Mouse (Mus musculus) urinary bladder, adult 2 months (tissue): ENCODE measurements around the gene Ifna16. TPM values are rescaled to one million over a fixed set of nuclear protein-coding genes. Genes with fewer than 3 reads are reported as not detected.

Experiments used
- DNase-seq: peaks from one replicate; pipeline ENCODE4 v3.0.0; 2022; ENCODE audit warnings: low spot score
- polyA plus RNA-seq: library from polyadenylated mRNA; depleted of rRNA; stranded (reverse); fragments of >200 nt; gene quantifications from 2 replicates; pipeline ENCODE4 v1.2.3, GENCODE M21; 2012; rRNA removed

Ifna16 gene
- polyA plus RNA-seq, 1 experiment = not detected

DNA sequence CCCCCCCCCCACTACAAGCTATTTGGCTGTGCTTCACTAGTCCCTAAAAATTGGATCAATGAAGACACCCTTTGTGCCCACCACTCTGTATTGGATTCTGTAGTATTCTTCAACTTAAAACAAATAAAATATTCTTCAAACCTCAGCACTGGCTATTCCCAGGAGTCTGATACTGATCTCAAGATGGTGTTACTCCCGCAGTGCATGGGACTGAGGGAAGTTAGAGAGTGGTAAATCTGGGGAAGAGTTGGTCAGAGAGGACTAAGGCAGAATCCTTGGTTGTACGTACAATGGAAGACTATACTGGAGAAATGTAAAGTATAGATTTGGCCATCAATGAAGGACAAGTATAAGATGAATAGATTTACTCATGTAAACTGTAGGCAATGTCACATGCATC lies 34.2 kb downstream of the Ifna16 start:
- no peak for DNase-seq

DNA sequence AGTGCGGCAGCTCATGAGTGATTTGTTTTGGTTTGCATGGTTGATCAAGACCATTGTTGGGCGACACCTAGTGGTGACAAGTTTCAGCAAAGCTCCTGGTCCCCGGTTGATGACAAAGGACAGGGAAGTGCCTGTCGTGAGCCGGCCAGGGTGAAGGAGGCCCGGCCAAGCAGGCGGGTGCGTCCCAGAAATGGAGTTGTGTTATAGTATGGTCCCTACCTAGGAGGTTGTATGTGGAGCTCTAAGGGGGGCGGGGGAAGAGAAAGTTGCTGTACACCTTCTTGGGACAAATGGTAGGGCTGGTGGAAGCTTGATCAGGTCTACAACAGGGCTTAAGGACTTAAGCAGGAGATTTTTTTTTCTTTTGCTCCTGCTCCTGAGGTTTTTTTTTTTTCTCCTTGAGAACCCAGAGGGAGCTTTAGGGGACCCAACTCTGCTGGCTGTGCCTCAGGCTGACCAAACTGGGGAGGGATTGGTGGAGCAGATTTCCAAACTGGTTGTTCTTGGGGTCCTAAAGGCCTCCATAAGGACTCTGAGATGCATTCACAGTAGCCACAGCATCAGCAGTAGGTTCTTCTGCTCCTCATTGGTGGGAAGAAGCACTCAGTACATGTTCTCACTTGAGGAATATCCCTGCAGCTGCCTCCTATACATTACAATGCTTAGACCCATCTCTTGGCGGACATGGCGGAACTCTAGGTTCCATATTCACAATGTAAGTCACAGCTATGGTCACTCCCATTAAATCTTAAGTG lies 35.5 kb downstream of the Ifna16 start:
- peak; percentile 85 for DNase-seq

DNA sequence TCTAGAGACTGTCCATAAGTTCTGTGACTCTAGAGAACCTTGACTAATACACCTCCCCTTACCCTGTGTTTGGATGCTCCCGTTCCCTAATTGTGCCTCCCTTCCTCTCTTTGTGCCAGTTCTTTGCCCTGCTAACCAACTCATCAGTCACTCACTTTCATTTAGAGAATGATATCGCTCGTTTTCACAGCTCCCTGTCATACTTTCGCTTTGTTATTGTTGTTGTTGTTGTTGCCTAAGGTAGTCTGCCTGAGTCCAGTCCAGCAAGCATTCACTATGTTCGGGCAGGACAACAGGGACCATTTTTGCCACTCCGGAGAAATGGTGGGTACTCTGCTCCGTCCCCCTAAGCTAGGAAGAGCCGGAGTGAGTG lies 36.0 kb downstream of the Ifna16 start:
- DNase-seq = no peak

DNA sequence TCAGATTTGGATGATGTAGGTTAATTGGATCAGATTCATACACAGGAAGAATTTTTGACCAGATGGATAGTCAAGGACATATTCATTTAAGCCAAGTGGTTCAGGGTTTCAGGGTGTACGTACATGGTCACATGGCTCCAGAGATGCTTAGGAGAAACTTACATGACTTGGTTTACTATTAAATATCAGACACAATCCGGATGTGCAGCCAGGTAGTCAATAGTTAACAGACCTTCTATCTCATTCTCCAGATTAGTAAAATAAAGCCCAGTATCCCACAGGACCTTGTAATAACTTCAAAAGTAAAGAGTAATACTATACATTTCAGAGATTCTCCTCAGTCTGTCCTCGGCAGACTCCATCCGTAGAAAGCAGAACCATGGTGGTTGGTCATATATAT lies 42.4 kb downstream of the Ifna16 start, which contains the start of gene C87499:
TSS of gene C87499 (minus strand) at position 101 of the 400 bp plus-strand sequence.
- DNase-seq = no peak

Other genes with a start within 250 kb of the Ifna16 start
- 13.1 and 15.5 TPM in 2 replicates for gene Hacd4, start 238.0 kb downstream of the Ifna16 start, polyA plus RNA-seq
- not detected in 2 replicates for gene Ifnb1, start 154.2 kb downstream of the Ifna16 start, polyA plus RNA-seq
- gene Ifna15, start 118.7 kb downstream of the Ifna16 start, polyA plus RNA-seq = not detected in 2 replicates
- not detected in 2 replicates for gene Ifna14, start 105.1 kb downstream of the Ifna16 start, polyA plus RNA-seq
- gene Ifna9, start 84.5 kb downstream of the Ifna16 start, polyA plus RNA-seq = not detected in 2 replicates
- gene Ifna12, start 73.5 kb downstream of the Ifna16 start, polyA plus RNA-seq = not detected in 2 replicates
- not detected in 2 replicates for gene C87499, start 42.5 kb downstream of the Ifna16 start, polyA plus RNA-seq
- not detected in 2 replicates for gene Ifna13, start 32.5 kb downstream of the Ifna16 start, polyA plus RNA-seq
- gene Ifna2, start 7.0 kb upstream of the Ifna16 start, polyA plus RNA-seq = not detected in 2 replicates
- gene Ifnab, start 14.4 kb upstream of the Ifna16 start, polyA plus RNA-seq = not detected in 2 replicates
- gene Gm26566, start 44.9 kb upstream of the Ifna16 start, polyA plus RNA-seq = 0.25 and 0.66 TPM in 2 replicates
- 40.0 and 42.0 TPM in 2 replicates for gene Klhl9, start 45.5 kb upstream of the Ifna16 start, polyA plus RNA-seq
- not detected in 2 replicates for gene Gm13271, start 77.9 kb upstream of the Ifna16 start, polyA plus RNA-seq
- gene Gm13283, start 83.2 kb upstream of the Ifna16 start, polyA plus RNA-seq = 0.04 and 0.10 TPM in 2 replicates
- 0.07 TPM in 1 of 2 replicates, not detected in the other for gene Gm13290, start 96.9 kb upstream of the Ifna16 start, polyA plus RNA-seq
- gene Gm13289, start 100.0 kb upstream of the Ifna16 start, polyA plus RNA-seq = not detected in 2 replicates
- not detected in 2 replicates for gene Gm13272, start 102.9 kb upstream of the Ifna16 start, polyA plus RNA-seq
- 0.12 TPM in 1 of 2 replicates, not detected in the other for gene Ifnz, start 105.2 kb upstream of the Ifna16 start, polyA plus RNA-seq
- gene Gm13276, start 108.8 kb upstream of the Ifna16 start, polyA plus RNA-seq = not detected in 2 replicates
- not detected in 2 replicates for gene Gm13277, start 111.7 kb upstream of the Ifna16 start, polyA plus RNA-seq
- gene Gm13278, start 114.6 kb upstream of the Ifna16 start, polyA plus RNA-seq = not detected in 2 replicates
- not detected in 2 replicates for gene Gm13275, start 117.6 kb upstream of the Ifna16 start, polyA plus RNA-seq
- gene Gm13279, start 120.5 kb upstream of the Ifna16 start, polyA plus RNA-seq = not detected in 2 replicates
- gene Gm13285, start 122.7 kb upstream of the Ifna16 start, polyA plus RNA-seq = 0.07 TPM in 1 of 2 replicates, not detected in the other
- gene Gm13287, start 126.3 kb upstream of the Ifna16 start, polyA plus RNA-seq = 0.15 TPM in 1 of 2 replicates, not detected in the other
- gene Gm13288, start 128.6 kb upstream of the Ifna16 start, polyA plus RNA-seq = 0.01 TPM in 1 of 2 replicates, not detected in the other
- gene Ifna7, start 139.3 kb upstream of the Ifna16 start, polyA plus RNA-seq = not detected in 2 replicates
- gene Ifna11, start 143.0 kb upstream of the Ifna16 start, polyA plus RNA-seq = not detected in 2 replicates
- not detected in 2 replicates for gene Ifna6, start 150.5 kb upstream of the Ifna16 start, polyA plus RNA-seq
- gene Ifna5, start 158.6 kb upstream of the Ifna16 start, polyA plus RNA-seq = not detected in 2 replicates
- gene Ifna4, start 164.9 kb upstream of the Ifna16 start, polyA plus RNA-seq = not detected in 2 replicates
- gene Ifna1, start 173.2 kb upstream of the Ifna16 start, polyA plus RNA-seq = not detected in 2 replicates
- 0.48 and 0.80 TPM in 2 replicates for gene Ifne, start 203.3 kb upstream of the Ifna16 start, polyA plus RNA-seq